In genomic region chr3:31585971-31586370, GRCm38 (mm10) we compare ENCODE assay signal across 12 mouse cellular contexts.
DNase-seq lines count a peak whose midpoint lies in the region; ATAC-seq and TF ChIP-seq lines count a peak whose summit lies in the region.
"Had no signal": no experiment of that assay in that cellular context is flagged by ENCODE, and none has a peak within 500 bp of the region (broad histone marks: within the 10 kb centered on the region; RNA-seq: fewer than 3 reads in every experiment).

No protein-coding gene starts in this region.

- WGBS in forebrain, embryonic 14.5 days: 62% methylated on average over 2 of the region's 2 CpGs
- WGBS in forebrain, embryonic 15.5 days: 63% methylated on average over 2 of the region's 2 CpGs

- no peaks in the 10 kb centered on the region for H3K9me3 ChIP-seq in forebrain, embryonic 14.5 days (replicated peaks; ENCODE audit: control insufficient read depth, low read length)
- no peaks in the 10 kb centered on the region for H3K9me3 ChIP-seq in forebrain, embryonic 15.5 days
- H3K9me3 ChIP-seq: liver, embryonic 15.5 days had no signal

- no peak for ATAC-seq in forebrain, embryonic 14.5 days
- ATAC-seq in forebrain, embryonic 15.5 days (replicated peaks): no peak
- ATAC-seq: hindbrain, embryonic 16.5 days had no signal

- peak; percentile 3 for DNase-seq in forebrain, embryonic 14.5 days (ENCODE audit: low spot score)
- DNase-seq in left cerebral cortex, adult 2 months (ENCODE audit: extremely low spot score in 1 of 2, low spot score in 2 of 2): peak; percentile 27 to 32
- DNase-seq in left cerebral cortex, adult 8-10 months (ENCODE audit: low spot score in 2 of 2): no peak
- DNase-seq in brain, adult 2 months (ENCODE audit: low read depth, low spot score): peak; percentile 77
- peak; percentile 40 to 48 for DNase-seq in right cerebral cortex, adult 2 months (ENCODE audit: low spot score in 2 of 2)
- DNase-seq in lung, postnatal 36 days: no peak
- no peak for DNase-seq in spleen, postnatal 4 days (ENCODE audit: low spot score in 2 of 2)
- DNase-seq: cerebellum, adult 11 months had no signal

- no peak overlapping the region for H3K27ac ChIP-seq in forebrain, embryonic 14.5 days (ENCODE audit: low read depth, low read length)
- no peak overlapping the region for H3K27ac ChIP-seq in forebrain, embryonic 15.5 days (replicated peaks)
- H3K27ac ChIP-seq in left cerebral cortex, adult 2 months: no peak overlapping the region
- H3K27ac ChIP-seq: liver, embryonic 15.5 days had no signal

- no peaks in the 10 kb centered on the region for H3K4me1 ChIP-seq in forebrain, embryonic 14.5 days (ENCODE audit: control insufficient read depth, insufficient read depth, low read length)
- no peaks in the 10 kb centered on the region for H3K4me1 ChIP-seq in forebrain, embryonic 15.5 days
- H3K4me1 ChIP-seq: liver, embryonic 15.5 days had no signal

- H3K4me2 ChIP-seq in forebrain, embryonic 14.5 days (ENCODE audit: low read length): no peak overlapping the region
- H3K4me2 ChIP-seq in forebrain, embryonic 15.5 days (replicated peaks): no peak overlapping the region
- H3K4me2 ChIP-seq: liver, embryonic 15.5 days had no signal

- TF ChIP-seq CTCF in left cerebral cortex, adult 2 months (IDR thresholded peaks at IDR 0.05): peak; percentile 56

- no peaks in the 10 kb centered on the region for H3K36me3 ChIP-seq in forebrain, embryonic 14.5 days (ENCODE audit: control insufficient read depth, insufficient read depth, low read length)
- no peaks in the 10 kb centered on the region for H3K36me3 ChIP-seq in forebrain, embryonic 15.5 days
- H3K36me3 ChIP-seq: liver, embryonic 15.5 days had no signal

- no peak overlapping the region for H3K4me3 ChIP-seq in forebrain, embryonic 14.5 days (ENCODE audit: low read depth, low read length)
- no peak overlapping the region for H3K4me3 ChIP-seq in forebrain, embryonic 15.5 days
- H3K4me3 ChIP-seq in left cerebral cortex, adult 2 months: no peak overlapping the region
- H3K4me3 ChIP-seq: liver, embryonic 15.5 days; myocyte had no signal

- no peaks in the 10 kb centered on the region for H3K27me3 ChIP-seq in forebrain, embryonic 14.5 days (replicated peaks; ENCODE audit: control insufficient read depth, insufficient read depth, low read length)
- H3K27me3 ChIP-seq in forebrain, embryonic 15.5 days: no peaks in the 10 kb centered on the region
- H3K27me3 ChIP-seq: liver, embryonic 15.5 days had no signal

- intact Hi-C loops in left cerebral cortex, adult 2 months (cut with DNase I): no loop called here

- H3K9ac ChIP-seq in forebrain, embryonic 14.5 days (ENCODE audit: low read length): no peak overlapping the region
- no peak overlapping the region for H3K9ac ChIP-seq in forebrain, embryonic 15.5 days (replicated peaks)
- H3K9ac ChIP-seq: liver, embryonic 15.5 days had no signal

Comparison
In these comparisons a context has a peak if more than half of its experiments do, and no peak if none do; other contexts are left out.
1. DNase-seq: peak in forebrain, embryonic 14.5 days (single experiment), left cerebral cortex, adult 2 months (2 of 2), brain, adult 2 months (single experiment) and right cerebral cortex, adult 2 months (2 of 2); none in left cerebral cortex, adult 8-10 months (0 of 2), lung, postnatal 36 days (single experiment) and spleen, postnatal 4 days (0 of 2).